Mouse (Mus musculus) MEL (cell line): Measurements from ENCODE around the gene Myrf.

Experiments
- CTCF ChIP-seq, 3 experiments: IDR thresholded peaks in 2 of 3; conservative IDR thresholded peaks in 1 of 3; 2 replicates each; pipeline ENCODE4 v1.5.1; 2011 to 2012; ENCODE audit warnings: low read length in 3 of 3, low read depth in 2 of 3, mild to moderate bottlenecking in 2 of 3, improper control_type of control experiment in 1 of 3, inconsistent platforms in 1 of 3, mixed read lengths in 1 of 3, moderate library complexity in 1 of 3; ENCODE audit not compliant: control insufficient read depth in 1 of 3, insufficient read depth in 1 of 3, poor library complexity in 1 of 3, severe bottlenecking in 1 of 3
- E2F4 ChIP-seq: IDR thresholded peaks from 2 replicates; pipeline ENCODE4 v1.6.1; 2011; ENCODE audit warnings: low read depth, low read length, improper control_type of control experiment, borderline replicate concordance
- ETS1 ChIP-seq: IDR thresholded peaks from 2 replicates; pipeline ENCODE4 v1.6.1; 2012; ENCODE audit warnings: low read depth, mild to moderate bottlenecking, inconsistent platforms, low read length, improper control_type of control experiment, moderate library complexity
- GATA1 ChIP-seq: IDR thresholded peaks from 2 replicates; pipeline ENCODE4 v1.6.1; 2011; ENCODE audit warnings: low read depth, low read length, improper control_type of control experiment
- HCFC1 ChIP-seq: IDR thresholded peaks from 2 replicates; pipeline ENCODE4 v1.6.1; 2012; ENCODE audit warnings: low read depth, mild to moderate bottlenecking, inconsistent platforms, low read length, improper control_type of control experiment, moderate library complexity
- MAX ChIP-seq: IDR thresholded peaks from 2 replicates; pipeline ENCODE4 v1.6.1; 2011; ENCODE audit warnings: low read length, improper control_type of control experiment
- POLR2AphosphoS2 ChIP-seq: IDR thresholded peaks from 2 replicates; pipeline ENCODE4 v1.6.1; 2011; ENCODE audit warnings: low read length, improper control_type of control experiment
- TBP ChIP-seq: IDR thresholded peaks from 2 replicates; pipeline ENCODE4 v1.8.0; 2011; ENCODE audit warnings: low read depth, low read length, improper control_type of control experiment

DNA sequence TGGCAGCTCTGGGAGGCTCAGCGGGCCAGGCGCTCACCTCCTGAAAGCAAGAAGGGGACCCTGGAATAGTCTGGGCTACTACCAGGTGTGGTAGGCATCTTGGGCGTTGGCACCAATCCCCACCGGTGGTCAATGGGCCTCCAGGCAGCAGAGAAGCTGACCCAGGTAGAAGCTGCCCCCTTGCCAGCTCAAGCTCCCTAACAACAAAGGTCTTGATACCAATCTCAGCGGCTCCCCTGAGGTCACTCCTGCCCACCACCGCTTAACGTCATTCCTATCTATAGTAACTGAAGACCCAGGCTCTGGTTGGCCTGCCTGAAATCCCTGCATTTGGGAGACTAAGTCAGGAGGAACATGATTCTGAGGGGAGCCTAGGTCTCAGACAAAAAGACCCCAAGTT lies 31.0 kb upstream of the Myrf start:
- TF ChIP-seq MAX (no peak), CTCF (IDR thresholded peaks at IDR 0.05 in 2 of 3, conservative IDR thresholded peaks at IDR 0.05 in 1 of 3; ENCODE audit: control insufficient read depth in 1 of 3, insufficient read depth in 1 of 3, low read depth in 2 of 3, low read length in 3 of 3, poor library complexity in 1 of 3, severe bottlenecking in 1 of 3) (no peak), GATA1 (no peak), HCFC1 (no peak), TBP (no peak), POLR2AphosphoS2 (no peak), ETS1 (no peak), E2F4 (no peak)
